Mouse (Mus musculus) megakaryocyte, embryonic 14.5 days (primary cell): ENCODE results near the gene Lrmda.

Experiments
- FLI1 ChIP-seq: IDR thresholded peaks from 2 replicates; pipeline ENCODE4 v1.6.1; 2012; ENCODE audit warnings: low read length, inconsistent platforms, mixed read lengths
- GATA1 ChIP-seq: IDR thresholded peaks from 3 replicates; pipeline ENCODE4 v1.6.1; 2012; ENCODE audit warnings: mixed read lengths, low read length, inconsistent platforms, borderline replicate concordance

DNA sequence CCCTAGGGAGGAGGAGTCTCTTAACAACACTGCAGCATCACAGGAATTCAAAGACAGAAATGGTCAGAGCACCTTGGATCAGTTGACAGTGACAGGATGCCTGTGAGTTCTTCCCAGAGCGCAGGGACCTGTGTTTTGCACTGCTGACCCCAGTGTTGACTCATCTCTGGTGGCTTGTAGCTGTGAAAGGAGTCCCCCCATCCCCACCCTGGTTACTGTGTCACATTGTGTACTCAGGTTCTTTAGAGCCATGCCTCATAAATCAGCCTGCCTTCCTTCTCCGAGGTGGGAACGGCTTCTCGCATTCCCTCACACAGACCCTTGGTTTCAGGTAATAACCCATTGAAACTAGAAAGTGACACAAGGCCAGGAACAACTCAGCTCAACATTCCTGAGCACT, 86.3 kb downstream of the Lrmda start:
- TF ChIP-seq GATA1 (no peak), FLI1 (no peak)
